Mouse (Mus musculus) limb, embryonic 10.5 days (tissue): ENCODE data around the gene Ebp. TPM values are rescaled to one million over a fixed set of nuclear protein-coding genes. Genes with fewer than 3 reads are reported as not detected.

Source experiments
- polyA plus RNA-seq: library from polyadenylated mRNA; unstranded; fragments of >200 nt; fragmentation: Nextera tagmentation; extraction: Ambion mirVana; gene quantifications from 2 replicates; pipeline ENCODE4 v1.2.1, GENCODE M21; 2016

Ebp gene
- polyA plus RNA-seq, 1 experiment from 2014 or later, result 25.7 TPM

Other genes starting within 250 kb of the Ebp start
- 39.6 and 52.8 TPM in 2 replicates for gene Hdac6, start 245.6 kb downstream of the Ebp start, polyA plus RNA-seq
- gene Gata1, start 215.4 kb downstream of the Ebp start, polyA plus RNA-seq, result 4.1 and 6.3 TPM in 2 replicates
- gene Glod5, start 175.0 kb downstream of the Ebp start, polyA plus RNA-seq, result not detected in 2 replicates
- 106 and 111 TPM in 2 replicates for gene Suv39h1, start 118.8 kb downstream of the Ebp start, polyA plus RNA-seq
- gene Was, start 103.0 kb downstream of the Ebp start, polyA plus RNA-seq, result 0.14 and 0.18 TPM in 2 replicates
- 13.9 and 18.7 TPM in 2 replicates for gene Wdr13, start 60.6 kb downstream of the Ebp start, polyA plus RNA-seq
- 505 and 510 TPM in 2 replicates for gene Rbm3, start 47.6 kb downstream of the Ebp start, polyA plus RNA-seq
- 12.5 and 12.7 TPM in 2 replicates for gene Tbc1d25, start 17.3 kb downstream of the Ebp start, polyA plus RNA-seq
- gene Porcn, start 13.0 kb upstream of the Ebp start, polyA plus RNA-seq, result 8.9 and 12.5 TPM in 2 replicates
- 56.9 and 59.6 TPM in 2 replicates for gene Ftsj1, start 58.9 kb upstream of the Ebp start, polyA plus RNA-seq
- 3.5 and 4.3 TPM in 2 replicates for gene Slc38a5, start 77.6 kb upstream of the Ebp start, polyA plus RNA-seq
- not detected in 2 replicates for gene Ssxb10, start 133.9 kb upstream of the Ebp start, polyA plus RNA-seq
- gene Ssxb9, start 173.5 kb upstream of the Ebp start, polyA plus RNA-seq, result not detected in 2 replicates
- gene Ssxb1, start 219.8 kb upstream of the Ebp start, polyA plus RNA-seq, result not detected in 2 replicates